8 mouse cellular contexts compared by ENCODE assay signal in the genomic region with DNA sequence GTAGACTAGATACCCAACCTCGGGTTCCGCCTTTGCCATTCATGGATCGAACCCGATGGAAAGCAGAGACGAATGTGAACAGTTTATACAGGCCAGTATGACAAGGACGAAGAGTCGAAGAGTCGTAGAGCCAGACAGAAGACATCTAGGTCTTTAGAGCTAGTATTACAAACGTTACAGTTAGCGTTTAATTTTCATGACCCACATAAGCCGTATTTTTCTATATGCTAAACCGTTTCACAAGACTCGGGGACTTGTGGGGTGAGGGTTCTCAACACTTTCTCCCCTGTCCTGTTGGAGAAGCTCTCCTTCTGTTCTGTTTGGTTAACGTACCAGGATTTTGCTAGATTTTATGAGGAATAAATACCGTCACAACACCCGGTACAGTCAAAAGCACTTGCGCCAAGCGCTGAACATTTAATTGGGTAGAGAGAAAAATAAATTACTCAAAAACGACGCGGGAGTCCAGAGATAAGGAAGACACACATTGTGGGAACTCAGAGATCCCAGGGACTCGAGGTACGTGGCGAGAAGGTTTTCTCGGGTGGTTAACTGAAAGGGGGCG. TPM values are rescaled to one million over a fixed set of nuclear protein-coding genes. Genes with fewer than 3 reads are reported as not detected.
A peak's percentile ranks its signal among the peaks of the same experiment; 100 is the strongest.
DNase-seq lines count a peak whose midpoint lies in the region; ATAC-seq lines count a peak whose summit lies in the region.

No protein-coding gene starts in this region.

- ATAC-seq in heart, embryonic 15.5 days (replicated peaks; ENCODE audit: insufficient number of reproducible peaks, insufficient read depth, low FRiP score, low read depth) = no peak
- no peak for ATAC-seq in heart, embryonic 16.5 days (replicated peaks; ENCODE audit: extremely low read depth, insufficient read depth, low FRiP score)
- ATAC-seq in inflammation-experienced regulatory T-cells, adult 6 months = no peak

- no peak for DNase-seq in heart, adult 18-20 months
- DNase-seq in MN1 (ENCODE audit: low spot score) = peak; percentile 34
- DNase-seq in midbrain, embryonic 10.5 days (ENCODE audit: low spot score) = no peak
- no peak for DNase-seq in adrenal gland, postnatal 10 days
- DNase-seq in left cerebral cortex, postnatal 36 days (ENCODE audit: low spot score in 2 of 2) = no peak

- peak overlapping the region; percentile 90 for H3K27ac ChIP-seq in heart, embryonic 15.5 days
- H3K27ac ChIP-seq in heart, embryonic 16.5 days (ENCODE audit: low read length) = peak overlapping the region; percentile 90
- H3K27ac ChIP-seq in midbrain, embryonic 10.5 days (replicated peaks) = peak overlapping the region; percentile 83

- peak overlapping the region; percentile 49 for H3K4me3 ChIP-seq in heart, embryonic 15.5 days
- H3K4me3 ChIP-seq in heart, embryonic 16.5 days (ENCODE audit: low read length) = peak overlapping the region; percentile 60
- H3K4me3 ChIP-seq in midbrain, embryonic 10.5 days = peak overlapping the region; percentile 65

- H3K4me2 ChIP-seq in heart, embryonic 15.5 days = peak overlapping the region; percentile 70
- H3K4me2 ChIP-seq in heart, embryonic 16.5 days (ENCODE audit: low read depth, low read length) = peak overlapping the region; percentile 81

- intact Hi-C loops in left cerebral cortex, postnatal 36 days (cut with DNase I) = loop anchor here (2.0 to 5.0 kb wide), 2 partner anchors 117 to 208 kb away; partner anchors contain the start of gene Zfp641

- 7% methylated on average over 26 of the region's 26 CpGs for WGBS in heart, embryonic 15.5 days
- 7% methylated on average over 26 of the region's 26 CpGs for WGBS in heart, embryonic 16.5 days
- 5% methylated on average over 26 of the region's 26 CpGs for WGBS in midbrain, embryonic 10.5 days

- H3K4me1 ChIP-seq in heart, embryonic 15.5 days (replicated peaks) = peaks cover 12% of the 10 kb centered on the region
- peaks cover 11% of the 10 kb centered on the region for H3K4me1 ChIP-seq in heart, embryonic 16.5 days (ENCODE audit: control insufficient read depth, insufficient read depth, low read length)
- H3K4me1 ChIP-seq in midbrain, embryonic 10.5 days = peaks cover 10% of the 10 kb centered on the region

- no peaks in the 10 kb centered on the region for H3K9me3 ChIP-seq in heart, embryonic 15.5 days (replicated peaks)
- no peaks in the 10 kb centered on the region for H3K9me3 ChIP-seq in heart, embryonic 16.5 days (replicated peaks; ENCODE audit: control insufficient read depth, low read length)
- H3K9me3 ChIP-seq in midbrain, embryonic 10.5 days (replicated peaks) = no peaks in the 10 kb centered on the region

- H3K27me3 ChIP-seq in heart, embryonic 15.5 days = no peaks in the 10 kb centered on the region
- 0 out of 2 replicates have a peak, but pooled peaks cover 2% of the 10 kb centered on the region for H3K27me3 ChIP-seq in heart, embryonic 16.5 days (ENCODE audit: control insufficient read depth, insufficient read depth, low read length)
- peaks cover 18% of the 10 kb centered on the region for H3K27me3 ChIP-seq in midbrain, embryonic 10.5 days (ENCODE audit: low read depth, poor library complexity, severe bottlenecking)

- H3K36me3 ChIP-seq in heart, embryonic 15.5 days = no peaks in the 10 kb centered on the region
- H3K36me3 ChIP-seq in heart, embryonic 16.5 days (ENCODE audit: control insufficient read depth, insufficient read depth) = no peaks in the 10 kb centered on the region
- no peaks in the 10 kb centered on the region for H3K36me3 ChIP-seq in midbrain, embryonic 10.5 days

- peak overlapping the region; percentile 48 for H3K9ac ChIP-seq in heart, embryonic 15.5 days
- peak overlapping the region; percentile 72 for H3K9ac ChIP-seq in heart, embryonic 16.5 days (ENCODE audit: low read length)

RNA-seq across cellular contexts. Expression of gene Ccdc184, which starts 13.7 kb away (rescaled TPM):
- polyA plus RNA-seq in heart, embryonic 15.5 days (2015; fragmentation: Nextera tagmentation; extraction: Ambion mirVana) = 1.6 and 1.7 TPM in 2 replicates
- under 1 TPM; 0.39 to 0.50 TPM for total RNA-seq in heart, adult 18-20 months (2021)
- 1.2 and 1.7 TPM in 2 replicates for polyA plus RNA-seq in heart, embryonic 16.5 days (2015; fragmentation: Nextera tagmentation; extraction: Ambion mirVana)
- polyA plus RNA-seq in midbrain, embryonic 10.5 days (2016; fragmentation: Nextera tagmentation; extraction: Ambion mirVana) = 7.3 and 11.2 TPM in 2 replicates
- 1 to 10 TPM; 1.2 to 1.5 TPM for total RNA-seq in adrenal gland, postnatal 10 days (2021)
- under 1 TPM; 0.25 to 0.91 (median 0.36) TPM for polyA plus RNA-seq in inflammation-experienced regulatory T-cells, adult 6 months (2017; shearing (Covaris generic))
- 10 to 100 TPM; 17.9 to 19.9 TPM for total RNA-seq in left cerebral cortex, postnatal 36 days (2021)

RNA-seq across cellular contexts. Expression of gene Olfr288, which starts 14.7 kb away (rescaled TPM):
- polyA plus RNA-seq in heart, embryonic 15.5 days (2015; fragmentation: Nextera tagmentation; extraction: Ambion mirVana) = not detected in 2 replicates
- total RNA-seq in heart, adult 18-20 months (2021) = not detected
- not detected in 2 replicates for polyA plus RNA-seq in heart, embryonic 16.5 days (2015; fragmentation: Nextera tagmentation; extraction: Ambion mirVana)
- polyA plus RNA-seq in midbrain, embryonic 10.5 days (2016; fragmentation: Nextera tagmentation; extraction: Ambion mirVana) = not detected in 2 replicates
- total RNA-seq in adrenal gland, postnatal 10 days (2021) = not detected
- not detected for polyA plus RNA-seq in inflammation-experienced regulatory T-cells, adult 6 months (2017; shearing (Covaris generic))
- under 1 TPM in 1 of 2 experiments, not detected in 1; 0.45 TPM for total RNA-seq in left cerebral cortex, postnatal 36 days (2021)

RNA-seq across cellular contexts. Expression of gene Asb8, which starts 15.2 kb away (rescaled TPM):
- polyA plus RNA-seq in heart, embryonic 15.5 days (2015; fragmentation: Nextera tagmentation; extraction: Ambion mirVana) = 77.6 and 78.1 TPM in 2 replicates
- 100 to 1,000 TPM; 107 to 122 TPM for total RNA-seq in heart, adult 18-20 months (2021)
- polyA plus RNA-seq in heart, embryonic 16.5 days (2015; fragmentation: Nextera tagmentation; extraction: Ambion mirVana) = 91.2 and 91.7 TPM in 2 replicates
- polyA plus RNA-seq in midbrain, embryonic 10.5 days (2016; fragmentation: Nextera tagmentation; extraction: Ambion mirVana) = 41.7 and 47.2 TPM in 2 replicates
- total RNA-seq in adrenal gland, postnatal 10 days (2021) = 10 to 100 TPM; 43.2 to 54.1 TPM
- 10 to 100 TPM; 37.1 to 44.9 (median 41.2) TPM for polyA plus RNA-seq in inflammation-experienced regulatory T-cells, adult 6 months (2017; shearing (Covaris generic))
- total RNA-seq in left cerebral cortex, postnatal 36 days (2021) = 10 to 100 TPM; 48.0 to 54.0 TPM

RNA-seq across cellular contexts. Expression of gene Gm44579, which starts 40.1 kb away (rescaled TPM):
- polyA plus RNA-seq in heart, embryonic 15.5 days (2015; fragmentation: Nextera tagmentation; extraction: Ambion mirVana) = not detected in 2 replicates
- not detected for total RNA-seq in heart, adult 18-20 months (2021)
- not detected in 2 replicates for polyA plus RNA-seq in heart, embryonic 16.5 days (2015; fragmentation: Nextera tagmentation; extraction: Ambion mirVana)
- polyA plus RNA-seq in midbrain, embryonic 10.5 days (2016; fragmentation: Nextera tagmentation; extraction: Ambion mirVana) = not detected in 2 replicates
- total RNA-seq in adrenal gland, postnatal 10 days (2021) = not detected
- not detected for polyA plus RNA-seq in inflammation-experienced regulatory T-cells, adult 6 months (2017; shearing (Covaris generic))
- under 1 TPM in 1 of 2 experiments, not detected in 1; 0.15 TPM for total RNA-seq in left cerebral cortex, postnatal 36 days (2021)

RNA-seq across cellular contexts. Expression of gene Olfr287, which starts 40.2 kb away (rescaled TPM):
- not detected in 2 replicates for polyA plus RNA-seq in heart, embryonic 15.5 days (2015; fragmentation: Nextera tagmentation; extraction: Ambion mirVana)
- total RNA-seq in heart, adult 18-20 months (2021) = not detected
- not detected in 2 replicates for polyA plus RNA-seq in heart, embryonic 16.5 days (2015; fragmentation: Nextera tagmentation; extraction: Ambion mirVana)
- polyA plus RNA-seq in midbrain, embryonic 10.5 days (2016; fragmentation: Nextera tagmentation; extraction: Ambion mirVana) = not detected in 2 replicates
- not detected for total RNA-seq in adrenal gland, postnatal 10 days (2021)
- not detected for polyA plus RNA-seq in inflammation-experienced regulatory T-cells, adult 6 months (2017; shearing (Covaris generic))
- total RNA-seq in left cerebral cortex, postnatal 36 days (2021) = 1 to 10 TPM; 4.8 to 6.2 TPM
